Mouse (Mus musculus) testis, postnatal 10 days (tissue): ENCODE results near the gene Setd6.

Experiments
- DNase-seq: peaks from one replicate; pipeline ENCODE4 v3.0.0; 2021; ENCODE audit warnings: low spot score

The Setd6 gene

DNA sequence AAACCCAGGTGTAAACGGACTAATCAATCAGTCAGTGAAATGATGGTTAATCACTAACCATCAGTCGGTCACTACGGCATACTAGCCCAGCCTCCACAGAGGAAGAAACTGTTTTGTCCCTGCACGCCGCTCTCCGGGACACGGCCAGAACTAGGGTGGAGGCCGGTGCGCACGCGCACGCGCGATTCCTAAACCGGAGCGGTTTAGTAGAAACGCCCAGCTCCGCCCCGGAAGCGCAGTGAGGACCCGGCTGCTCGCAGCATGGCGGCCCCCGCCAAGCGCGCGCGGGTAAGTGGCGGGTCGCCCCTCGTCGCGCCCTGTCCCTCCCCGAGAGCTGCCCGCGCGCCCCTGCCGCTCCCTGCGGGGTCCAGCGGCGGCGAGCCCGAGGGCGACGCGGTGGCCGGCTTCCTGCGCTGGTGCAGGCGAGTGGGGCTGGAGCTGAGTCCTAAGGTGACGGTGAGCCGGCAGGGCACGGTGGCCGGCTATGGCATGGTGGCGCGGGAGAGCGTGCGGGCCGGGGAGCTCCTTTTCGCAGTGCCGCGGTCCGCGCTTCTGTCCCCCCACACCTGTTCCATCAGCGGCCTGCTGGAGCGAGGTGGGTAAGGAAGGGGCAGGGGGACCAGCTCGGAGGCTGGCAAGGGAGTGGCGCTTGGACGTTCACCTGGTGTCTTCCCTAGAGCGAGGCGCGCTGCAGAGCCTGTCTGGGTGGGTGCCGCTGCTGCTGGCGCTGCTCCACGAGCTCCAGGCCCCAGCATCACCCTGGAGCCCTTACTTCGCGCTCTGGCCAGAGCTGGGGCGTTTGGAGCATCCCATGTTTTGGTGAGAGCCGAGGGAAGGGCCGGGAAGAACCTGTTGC is at the start of gene Setd6:
Gene Setd6, plus strand, starts transcription at position 206 of the 856 bp plus-strand sequence.
- peak; percentile 86 for DNase-seq

DNA sequence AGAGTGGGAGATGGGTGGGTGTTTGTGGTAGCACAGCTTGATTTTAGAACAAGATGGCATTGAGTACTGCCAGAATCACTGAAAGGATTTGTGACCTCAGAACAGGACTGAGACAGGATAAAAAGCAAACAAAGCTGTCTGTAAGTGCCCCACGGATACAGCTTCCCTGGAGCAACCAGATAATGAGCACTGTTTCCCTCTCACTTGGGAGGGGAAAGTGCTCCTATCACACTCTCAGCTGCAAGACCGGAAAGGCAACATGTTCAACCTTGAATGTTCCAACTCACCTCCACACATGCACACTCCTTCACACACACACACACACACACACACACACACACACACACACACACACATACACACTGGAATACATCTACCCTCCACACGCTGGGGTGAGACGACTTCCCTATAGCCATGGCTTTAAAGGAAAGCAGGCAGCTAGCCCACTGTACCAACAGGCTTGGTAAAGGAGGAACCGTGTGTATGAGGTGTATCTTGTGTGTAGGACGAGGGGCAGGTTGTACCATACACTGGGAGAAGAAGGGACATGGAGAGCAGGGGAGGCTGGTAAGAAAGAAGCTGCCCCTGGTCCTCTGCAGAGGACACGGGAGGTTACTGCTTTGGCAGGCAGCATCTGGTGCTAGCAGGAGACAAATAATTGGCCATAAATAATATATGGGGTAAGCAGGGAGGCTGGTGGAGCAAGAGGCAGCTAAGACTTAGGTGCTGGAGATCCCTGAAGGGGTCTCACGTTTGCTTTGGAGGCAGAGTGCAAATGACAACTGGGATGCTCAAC is 47.3 kb upstream of the Setd6 start:
- DNase-seq = no peak

DNA sequence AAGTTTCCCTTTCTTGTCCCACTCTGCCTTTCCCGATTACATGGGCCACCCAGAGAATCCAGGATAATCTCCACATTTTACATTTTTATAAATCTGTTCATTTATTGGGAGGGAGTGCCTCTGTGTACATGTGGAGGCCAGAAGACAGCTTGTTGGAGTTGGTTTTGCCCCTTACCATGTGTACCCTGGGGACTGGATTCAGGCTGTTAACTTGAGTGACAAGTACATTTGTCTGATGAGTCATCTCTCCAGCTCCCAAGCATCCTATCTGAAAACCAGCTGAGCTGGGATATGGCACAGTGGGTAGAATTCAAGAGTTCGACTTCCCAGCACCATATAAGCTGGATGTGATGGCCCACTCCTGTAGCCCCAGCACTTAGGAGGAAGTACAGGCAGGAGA is 45.7 kb upstream of the Setd6 start:
- no peak for DNase-seq

DNA sequence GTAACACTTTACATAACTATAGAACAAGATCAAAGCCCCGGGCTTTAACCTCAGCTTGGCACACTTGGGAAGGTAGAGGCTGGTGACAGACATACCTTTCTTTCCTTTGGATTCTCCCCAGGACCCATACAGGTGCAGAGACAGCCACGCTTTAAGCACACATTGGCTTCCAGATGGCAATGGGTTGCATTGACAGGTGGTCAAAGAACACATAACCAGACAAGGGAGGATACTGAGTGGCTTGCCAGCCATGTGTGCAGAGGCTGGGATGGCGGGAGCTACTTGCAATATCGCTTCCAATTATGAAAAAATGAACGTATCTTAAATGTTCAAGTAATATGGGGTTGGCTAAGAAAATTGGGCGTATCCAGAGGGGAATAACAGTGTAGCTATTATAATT is 43.8 kb upstream of the Setd6 start:
- no peak for DNase-seq

DNA sequence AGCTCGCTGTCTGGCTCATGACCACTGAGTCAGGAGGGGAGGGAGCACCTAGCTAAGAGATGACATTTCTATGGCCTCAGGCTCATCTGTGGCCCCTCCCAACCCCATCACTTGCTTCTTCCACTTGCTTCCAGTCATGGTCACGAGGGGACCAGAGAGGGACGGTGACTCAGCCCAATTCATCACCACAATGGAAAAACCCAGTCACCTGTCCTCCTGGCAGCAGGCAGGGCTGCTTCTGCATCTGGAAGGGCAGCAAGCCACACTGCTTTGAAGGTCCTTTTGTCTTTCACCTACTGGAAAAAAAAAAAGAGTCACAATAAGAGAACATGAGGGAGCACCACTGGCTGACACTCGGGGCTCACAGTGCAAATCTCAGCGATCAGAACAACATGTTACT is 42.9 kb upstream of the Setd6 start:
- DNase-seq = no peak

DNA sequence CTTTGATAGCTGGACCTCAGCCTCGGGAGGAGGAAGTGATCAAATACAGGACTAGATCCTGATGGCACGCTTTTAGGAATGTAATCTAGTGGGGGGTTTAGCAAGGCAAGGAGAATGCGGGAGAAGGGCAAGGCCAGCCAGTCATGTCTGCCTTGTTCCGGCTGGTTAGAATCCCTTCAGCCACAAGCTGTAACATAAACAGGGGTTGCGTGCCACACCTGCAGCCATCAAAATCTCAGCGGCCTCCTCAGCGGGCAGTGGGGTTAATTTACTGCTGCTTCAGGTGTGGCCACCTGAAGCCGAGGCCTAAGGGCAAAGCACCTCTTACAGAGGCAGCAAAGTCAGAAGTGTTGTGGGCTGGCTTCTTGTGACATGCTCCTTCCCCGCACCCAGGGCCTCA is 39.0 kb upstream of the Setd6 start, which contains the start of gene Ndrg4:
Gene Ndrg4, plus strand, starts transcription at position 350 of the 400 bp plus-strand sequence.
- no peak for DNase-seq

DNA sequence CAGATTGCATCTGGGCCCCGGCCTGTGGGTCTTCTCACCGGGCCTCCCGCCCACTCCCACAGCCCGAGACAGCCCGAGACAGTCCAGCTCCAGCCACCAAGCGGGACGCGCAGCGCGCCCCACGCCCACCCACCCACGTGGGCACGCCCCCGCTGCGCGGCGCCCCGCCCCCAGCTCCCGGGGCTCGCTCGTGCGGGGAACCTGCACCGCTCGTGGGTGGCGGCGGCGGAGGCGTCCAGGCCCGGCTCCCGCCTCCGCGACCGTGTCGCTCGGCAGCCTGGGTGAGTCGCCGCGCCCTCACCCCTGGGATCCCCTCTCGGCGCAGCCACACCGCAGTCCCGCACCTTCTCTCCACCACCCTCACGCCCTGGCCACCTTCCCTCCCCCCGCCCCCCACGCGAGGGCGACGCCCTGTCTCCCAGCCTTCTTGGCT is 38.1 kb upstream of the Setd6 start:
- DNase-seq = peak; percentile 50

DNA sequence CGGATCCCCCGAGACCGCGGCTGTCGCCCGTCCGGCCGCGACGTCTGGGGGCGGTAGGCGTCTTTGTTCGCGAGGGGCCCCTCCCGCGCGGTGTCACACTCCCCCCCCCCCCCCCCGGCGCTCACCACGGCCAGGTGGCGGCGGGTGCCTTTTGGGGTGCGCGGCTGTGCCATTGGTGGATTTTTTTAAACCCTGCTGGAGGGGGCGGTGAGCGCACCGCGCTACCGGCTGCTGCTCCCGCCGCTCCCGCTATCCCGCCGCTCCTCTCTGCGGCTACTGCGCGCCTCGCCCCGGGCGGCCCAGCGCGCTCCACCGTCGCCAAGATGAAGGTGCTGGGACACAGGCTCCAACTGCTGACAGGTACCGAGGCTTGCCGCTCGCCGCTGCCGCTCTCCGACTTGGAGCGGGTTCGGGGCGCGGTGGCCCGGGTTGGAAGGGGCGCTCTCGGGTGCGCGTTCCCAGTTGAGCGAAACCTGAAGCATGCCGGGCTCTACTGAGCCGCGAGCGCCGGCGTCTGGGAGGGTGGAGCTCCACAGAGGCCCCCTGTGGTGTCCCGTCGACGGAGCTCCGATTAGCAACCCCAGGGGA is 37.6 kb upstream of the Setd6 start:
- DNase-seq = peak; percentile 52

DNA sequence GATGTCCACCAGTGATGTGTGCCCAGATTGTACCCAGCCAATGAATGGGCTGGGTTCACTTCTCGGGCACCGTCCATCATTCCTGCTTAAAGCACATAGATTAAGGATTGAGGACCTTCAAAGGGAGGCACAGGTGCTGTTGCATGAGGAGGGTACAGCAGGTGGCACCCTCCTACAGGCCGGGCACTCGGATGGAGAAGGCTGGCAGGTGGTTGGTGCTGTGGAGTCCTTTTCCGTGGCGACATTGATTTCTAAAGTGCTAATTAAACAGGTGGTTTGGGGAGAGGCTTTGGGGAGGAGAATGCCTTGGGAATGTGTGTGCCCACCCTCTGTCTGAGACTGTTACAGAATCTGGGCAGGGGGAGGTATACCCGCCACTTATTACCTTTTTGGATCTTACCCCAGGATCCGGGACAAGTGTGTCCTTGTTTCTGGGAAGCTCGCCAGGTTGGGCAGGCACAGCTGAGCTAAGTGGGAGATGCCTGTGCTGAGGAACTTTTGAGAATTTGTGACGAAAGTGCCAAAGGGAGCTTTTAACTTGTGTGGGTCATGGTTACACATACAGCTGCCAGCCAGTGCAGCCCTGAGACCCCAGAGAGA is 27.5 kb upstream of the Setd6 start:
- DNase-seq = no peak

DNA sequence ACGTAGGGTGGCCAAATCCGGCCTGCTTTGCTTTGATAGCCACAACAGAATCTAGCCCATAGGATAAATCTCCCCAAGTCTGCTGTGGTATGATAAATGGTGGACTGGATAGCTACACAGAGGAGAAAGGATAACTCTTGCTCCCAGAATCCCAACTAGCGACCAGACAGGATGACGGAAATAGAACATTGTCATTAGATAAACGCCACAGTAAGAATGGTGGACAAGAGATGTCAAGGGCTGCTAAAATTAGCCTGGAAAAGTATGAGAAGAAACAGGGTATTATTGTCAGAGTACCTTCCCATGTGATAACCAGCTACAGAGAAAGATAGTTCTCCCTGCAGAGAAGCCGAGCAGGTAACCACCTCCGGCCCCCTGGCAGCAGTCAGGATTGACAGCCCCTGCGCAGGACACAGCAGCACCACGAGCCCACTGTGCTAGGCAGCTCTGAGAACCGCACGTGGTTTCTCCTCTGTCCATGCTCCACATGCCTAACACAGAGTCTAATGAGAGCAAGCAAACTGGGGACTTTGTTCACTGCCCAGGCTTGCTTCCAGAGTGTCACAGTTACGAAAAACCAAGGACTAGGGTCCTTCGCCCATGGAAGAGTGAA is 24.6 kb upstream of the Setd6 start:
- DNase-seq = no peak

DNA sequence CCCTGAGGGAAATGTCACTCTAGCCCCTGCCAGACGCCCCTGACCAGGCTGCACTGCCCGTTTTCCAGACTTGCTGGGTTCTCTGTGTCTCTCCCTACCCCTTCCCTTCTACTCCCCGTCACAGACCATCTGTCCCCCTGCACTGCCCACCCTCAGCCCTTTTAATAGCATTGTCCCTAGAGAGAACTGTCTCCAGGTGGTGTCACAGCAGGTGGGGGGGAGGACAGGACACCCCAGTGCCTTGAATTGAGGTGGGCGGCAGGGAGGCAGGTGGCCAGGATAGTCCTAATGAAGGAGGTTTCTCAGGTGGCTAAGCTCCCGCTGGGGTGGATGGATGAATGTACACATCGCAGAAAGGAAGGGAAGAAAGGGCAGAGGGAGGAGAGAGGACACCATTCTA is 21.1 kb upstream of the Setd6 start:
- DNase-seq = no peak

DNA sequence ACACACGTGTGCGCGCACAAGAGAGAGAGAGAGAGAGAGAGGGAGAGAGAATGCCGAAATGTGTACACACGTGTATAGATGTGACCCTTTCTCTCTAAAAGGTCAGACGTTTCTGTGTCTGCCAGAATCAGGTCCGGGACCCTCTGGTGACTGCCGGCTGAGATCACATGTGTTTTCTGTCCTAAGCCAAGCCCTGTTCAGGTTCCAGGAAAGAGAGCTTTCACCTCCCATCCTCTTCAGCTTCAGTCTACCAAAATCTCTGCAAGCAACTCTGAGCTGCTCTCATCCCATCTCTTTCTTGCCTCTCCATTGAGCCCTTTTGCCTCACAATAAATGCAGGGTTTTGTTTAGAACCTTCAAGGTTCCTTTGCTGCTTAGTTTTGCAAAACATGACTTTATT is 19.0 kb upstream of the Setd6 start:
- DNase-seq = no peak

DNA sequence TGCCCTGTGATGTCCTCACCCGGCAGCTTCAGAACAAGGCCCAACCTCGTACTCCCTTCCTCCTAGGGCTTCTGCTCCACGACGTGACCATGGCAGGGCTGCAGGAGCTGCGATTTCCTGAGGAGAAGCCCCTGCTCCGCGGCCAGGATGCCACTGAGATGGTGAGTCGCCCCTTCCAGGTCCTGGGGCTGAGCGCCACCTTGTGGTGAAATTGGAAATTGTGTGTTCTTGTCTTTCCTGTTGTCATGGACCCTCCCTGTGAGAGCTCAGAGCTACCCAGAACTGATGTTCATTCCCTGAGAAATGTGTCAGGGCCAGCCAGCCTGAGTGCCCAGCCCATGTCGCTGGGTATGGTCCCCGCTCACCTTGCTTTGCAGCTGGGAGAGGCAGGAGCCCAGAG is 18.6 kb upstream of the Setd6 start:
- peak; percentile 93 for DNase-seq

DNA sequence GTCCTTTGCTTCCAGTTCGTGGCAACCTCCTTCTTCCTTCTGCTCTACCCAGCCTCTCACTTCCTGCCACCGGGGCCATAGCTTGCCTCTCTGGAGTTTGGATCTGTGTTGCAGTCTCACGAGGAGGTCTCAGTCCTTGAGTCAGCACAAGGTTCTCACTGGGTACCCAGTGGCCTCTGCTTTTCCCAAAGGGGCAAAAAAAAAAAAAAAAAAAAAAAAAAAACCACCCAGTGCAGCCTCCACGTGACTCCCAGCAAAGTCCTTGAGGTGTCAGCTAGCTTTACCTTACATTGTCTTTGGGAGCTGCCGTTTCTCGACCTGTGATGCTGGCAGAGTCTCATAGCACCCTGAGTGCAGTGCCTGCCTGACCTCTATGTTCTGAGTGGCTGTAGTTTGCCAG is 17.5 kb upstream of the Setd6 start:
- no peak for DNase-seq

DNA sequence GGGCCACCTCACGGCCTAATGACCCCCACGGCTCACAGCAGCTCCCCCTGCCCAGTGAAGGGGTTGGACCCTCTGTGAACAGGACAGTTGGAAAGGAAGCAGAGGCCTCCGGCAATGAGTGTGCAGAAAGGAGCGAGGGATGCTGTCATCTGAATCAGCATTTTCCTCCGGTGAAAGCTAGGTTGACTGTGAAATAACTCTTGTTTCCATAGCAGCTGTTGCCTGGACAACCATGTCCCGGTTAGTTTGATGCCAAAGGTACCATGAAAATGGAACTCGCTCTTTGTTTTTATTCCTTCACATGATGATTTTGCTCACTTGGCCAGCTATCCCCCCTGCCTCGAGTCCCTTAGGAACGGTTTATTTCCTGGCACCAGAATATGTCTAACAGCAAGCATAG is 15.4 kb upstream of the Setd6 start:
- no peak for DNase-seq

DNA sequence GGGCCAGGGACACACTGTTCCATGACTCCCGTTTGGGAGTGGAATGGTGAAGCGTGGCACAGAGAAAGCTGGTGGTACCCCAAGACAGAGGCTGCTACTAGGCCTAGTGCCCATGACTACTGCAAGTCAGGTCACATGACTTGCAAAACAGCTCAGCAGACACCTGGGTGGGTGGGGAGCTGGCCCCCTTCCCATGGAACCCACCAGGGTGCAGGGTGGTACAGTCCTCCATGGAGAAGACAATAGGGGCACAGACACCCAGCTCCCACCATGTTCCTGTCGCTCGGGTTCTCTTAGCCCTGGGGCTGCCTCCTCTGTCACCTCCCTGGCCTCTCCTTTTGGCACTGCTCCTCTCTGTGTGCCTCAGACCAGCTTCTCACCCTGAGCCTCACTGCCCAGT is 13.9 kb upstream of the Setd6 start:
- DNase-seq = no peak

DNA sequence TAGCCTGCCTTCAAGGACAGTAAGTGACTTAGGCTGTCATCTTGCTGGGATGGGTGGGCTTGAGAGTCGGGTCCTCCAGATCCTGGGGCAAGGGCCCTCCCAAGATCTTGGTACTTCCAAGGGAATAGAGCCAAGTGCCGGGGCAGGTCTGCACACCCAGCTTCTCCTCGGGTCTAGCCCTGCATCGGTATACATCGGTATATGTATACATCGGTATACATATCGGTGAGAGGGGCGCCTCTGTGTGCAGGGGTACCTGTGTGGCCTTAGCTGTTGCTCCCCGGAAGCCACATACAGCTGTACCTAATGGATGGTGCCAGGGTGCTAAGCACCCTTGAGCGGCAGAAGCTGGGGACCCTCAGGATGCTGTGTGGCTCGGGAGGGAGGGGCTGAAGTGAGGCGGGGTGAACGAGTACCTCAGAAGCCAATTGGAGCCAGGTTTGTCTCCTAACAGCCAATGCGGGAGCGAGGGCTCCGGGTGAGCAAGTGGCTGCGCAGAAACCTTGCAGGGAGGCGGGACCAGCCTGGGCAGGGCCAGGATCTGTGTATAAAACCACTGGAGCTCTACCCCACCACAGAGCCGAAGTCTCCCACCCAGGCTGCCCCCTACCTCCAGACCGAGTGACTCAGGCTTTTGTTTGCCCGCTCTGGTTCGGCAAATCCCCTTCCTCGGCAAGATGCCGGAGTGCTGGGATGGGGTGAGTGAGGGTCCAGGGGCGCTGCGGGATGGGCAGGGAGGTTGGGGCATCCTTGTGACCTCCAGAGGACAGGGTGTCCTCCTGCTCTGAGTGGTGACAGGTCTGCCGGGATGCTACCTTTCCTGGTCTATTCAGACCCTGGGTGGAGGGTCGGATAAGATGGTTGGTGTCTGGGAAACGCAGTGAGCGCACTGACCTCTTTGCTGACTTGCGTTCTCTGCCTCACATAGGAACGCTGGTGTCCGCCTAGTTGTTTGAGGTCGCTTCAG is 12.9 kb upstream of the Setd6 start:
- DNase-seq = peak; percentile 83

DNA sequence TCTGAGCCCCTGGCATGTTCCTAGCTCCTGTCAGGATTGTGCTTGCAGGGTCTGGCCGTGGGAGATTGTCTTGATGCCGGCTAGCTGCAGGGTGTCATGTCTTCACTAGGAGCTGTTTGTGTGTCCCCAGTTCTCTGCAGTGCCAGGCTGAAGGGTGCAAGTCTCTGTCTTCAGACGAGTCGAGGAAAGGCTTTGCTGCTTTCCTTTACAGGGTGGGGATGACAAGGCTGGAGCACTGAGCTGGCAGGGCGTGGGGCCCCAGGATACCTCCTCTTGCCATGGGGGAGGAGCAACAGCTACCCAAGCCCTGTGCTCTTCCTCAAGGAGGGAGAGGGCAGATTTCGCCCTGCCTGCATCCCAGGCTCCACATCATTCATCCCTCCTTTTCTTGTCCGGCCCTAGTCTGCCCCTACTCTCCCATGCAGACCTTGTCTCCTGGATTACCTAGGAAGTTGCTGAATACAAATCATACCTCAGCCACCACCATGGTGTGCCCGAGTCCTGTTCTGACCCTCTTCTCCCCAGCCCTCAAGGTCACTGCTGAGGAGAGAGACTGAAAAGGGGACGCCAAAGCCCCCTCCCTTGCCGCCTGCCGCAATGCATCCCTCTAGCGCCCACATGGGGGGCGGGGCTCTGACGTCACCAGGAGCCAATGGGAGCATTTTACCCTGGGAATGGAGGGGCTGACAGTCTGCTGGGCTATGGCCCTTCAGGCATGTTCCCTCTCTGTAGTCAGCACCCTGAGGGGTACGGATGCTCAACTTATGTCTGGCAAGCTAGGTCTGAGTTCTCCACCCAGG is 12.0 kb upstream of the Setd6 start:
- DNase-seq = peak; percentile 70

DNA sequence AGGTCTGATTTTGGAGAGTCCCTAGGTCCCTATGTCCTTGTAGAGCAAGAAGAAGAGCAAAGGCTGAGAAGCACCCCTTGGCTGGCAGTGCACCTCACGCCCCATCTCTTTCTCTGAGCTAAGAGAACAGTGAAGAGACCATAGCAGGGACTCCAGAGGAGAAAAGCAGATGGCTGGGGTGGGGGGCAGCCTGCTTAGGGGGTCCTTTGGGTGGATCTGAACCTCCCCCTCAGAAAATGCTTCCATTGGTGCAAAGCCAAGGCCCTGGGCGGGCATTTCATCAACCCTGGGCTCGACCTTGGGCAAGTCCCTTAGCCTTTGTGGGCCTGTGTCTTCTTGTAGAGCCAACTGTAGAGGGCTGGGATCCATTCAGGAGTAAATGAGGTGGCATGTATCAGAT is 11.1 kb upstream of the Setd6 start:
- DNase-seq = no peak

DNA sequence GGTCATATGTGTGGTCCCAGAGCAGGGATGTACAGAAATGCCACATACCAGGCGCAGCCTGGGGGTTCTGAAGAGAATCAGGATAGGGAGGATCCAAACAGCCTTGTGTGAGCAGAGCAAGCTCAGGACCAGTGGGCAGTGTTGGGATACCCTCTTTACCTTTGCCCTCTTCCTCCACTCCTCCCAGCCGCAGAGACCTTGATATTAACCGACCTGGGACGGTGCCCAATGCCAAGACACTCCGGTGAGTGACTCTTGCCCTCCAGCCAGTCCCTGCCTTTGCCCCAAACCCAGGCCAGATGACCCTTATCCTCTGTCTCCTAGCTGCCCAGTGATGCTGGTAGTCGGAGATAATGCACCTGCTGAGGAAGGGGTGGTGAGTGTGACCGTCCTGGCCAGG is 6.1 kb upstream of the Setd6 start:
- no peak for DNase-seq
